Mouse (Mus musculus): ENCODE measurements around the gene Psmd2.
"Not testable (repeated sequence)": the region's sequence is repeated elsewhere in the genome, so short reads cannot be mapped to it uniquely, and the experiment has no call there.

The Psmd2 gene

GRCm38 (mm10) chr16:20653315-20653714 is 1.9 kb downstream of the Psmd2 start:
- in situ Hi-C loops (cut with MboI, MseI): no loop called here

GRCm38 (mm10) chr16:20657661-20658060 is 6.2 kb downstream of the Psmd2 start:
- in situ Hi-C loops (cut with MboI, MseI): no loop called here

GRCm38 (mm10) chr16:20668013-20668412 is 16.6 kb downstream of the Psmd2 start, which contains the start of gene Eif4g1:
Gene Eif4g1 (plus strand): TSS chr16:20668313.
- in situ Hi-C loops (cut with MboI, MseI): not testable (repeated sequence)

GRCm38 (mm10) chr16:20670291-20670690 is 18.8 kb downstream of the Psmd2 start:
- in situ Hi-C loops (cut with MboI, MseI): loop anchor here (10.0 kb wide), 1 partner anchor 125 kb away; the partner anchor contains the start of gene Abcf3

- in situ Hi-C loops (cut with MboI, MseI): loop anchor here (10.0 kb wide), 1 partner anchor 127 kb away; the partner anchor contains the start of gene Abcf3
These were observed 20.4 kb downstream of the Psmd2 start for GRCm38 (mm10) chr16:20671886-20672285.

- in situ Hi-C loops (cut with MboI, MseI): loop anchor here (10.0 kb wide), 1 partner anchor 128 kb away; the partner anchor contains the start of gene Abcf3
These were observed 21.0 kb downstream of the Psmd2 start for GRCm38 (mm10) chr16:20672500-20672902.

GRCm38 (mm10) chr16:20672965-20673705 is 21.7 kb downstream of the Psmd2 start:
- in situ Hi-C loops (cut with MboI, MseI): loop anchor here (10.0 kb wide), 1 partner anchor 128 kb away; the partner anchor contains the start of gene Abcf3

GRCm38 (mm10) chr16:20673706-20674303 is 22.4 kb downstream of the Psmd2 start:
- in situ Hi-C loops (cut with MboI, MseI): loop anchor here (10.0 kb wide), 1 partner anchor 129 kb away; the partner anchor contains the start of gene Abcf3

- in situ Hi-C loops (cut with MboI, MseI): loop anchor here (10.0 to 25.0 kb wide), 2 partner anchors 130 to 1587 kb away; partner anchors contain the start of genes Abcf3 and Tra2b
These were observed 23.8 kb downstream of the Psmd2 start for GRCm38 (mm10) chr16:20675213-20675612.

- in situ Hi-C loops (cut with MboI, MseI): loop anchor here (10.0 to 25.0 kb wide), 2 partner anchors 132 to 1586 kb away; partner anchors contain the start of genes Abcf3 and Tra2b
These were observed 25.2 kb downstream of the Psmd2 start for GRCm38 (mm10) chr16:20676702-20677101.

GRCm38 (mm10) chr16:20677380-20677779 is 25.9 kb downstream of the Psmd2 start:
- in situ Hi-C loops (cut with MboI, MseI): loop anchor here (10.0 to 25.0 kb wide), 2 partner anchors 133 to 1585 kb away; partner anchors contain the start of genes Abcf3 and Tra2b

GRCm38 (mm10) chr16:20677974-20678675 is 26.7 kb downstream of the Psmd2 start:
- in situ Hi-C loops (cut with MboI, MseI): loop anchor here (10.0 to 25.0 kb wide), 2 partner anchors 133 to 1584 kb away; partner anchors contain the start of genes Abcf3 and Tra2b

- in situ Hi-C loops (cut with MboI, MseI): loop anchor here (25.0 kb wide), 1 partner anchor 1572 kb away; the partner anchor contains the start of gene Tra2b
These were observed 39.3 kb downstream of the Psmd2 start for GRCm38 (mm10) chr16:20690774-20691173.

GRCm38 (mm10) chr16:20691617-20692016 is 40.2 kb downstream of the Psmd2 start:
- in situ Hi-C loops (cut with MboI, MseI): loop anchor here (25.0 kb wide), 1 partner anchor 1571 kb away; the partner anchor contains the start of gene Tra2b

- in situ Hi-C loops (cut with MboI, MseI): loop anchor here (25.0 kb wide), 1 partner anchor 1570 kb away; the partner anchor contains the start of gene Tra2b
These were observed 41.0 kb downstream of the Psmd2 start for GRCm38 (mm10) chr16:20692241-20692965.

- in situ Hi-C loops (cut with MboI, MseI): loop anchor here (25.0 kb wide), 1 partner anchor 1569 kb away; the partner anchor contains the start of gene Tra2b
These were observed 41.8 kb downstream of the Psmd2 start, which contains the start of gene Fam131a for GRCm38 (mm10) chr16:20693111-20693701. Gene Fam131a (plus strand): TSS chr16:20693241.

- in situ Hi-C loops (cut with MboI, MseI): loop anchor here (25.0 kb wide), 1 partner anchor 1568 kb away; the partner anchor contains the start of gene Tra2b
These were observed 43.3 kb downstream of the Psmd2 start for GRCm38 (mm10) chr16:20694781-20695180.

GRCm38 (mm10) chr16:20695622-20696323 is 44.3 kb downstream of the Psmd2 start:
- in situ Hi-C loops (cut with MboI, MseI): loop anchor here (25.0 kb wide), 1 partner anchor 1567 kb away; the partner anchor contains the start of gene Tra2b

GRCm38 (mm10) chr16:20699266-20699665 is 47.8 kb downstream of the Psmd2 start:
- in situ Hi-C loops (cut with MboI, MseI): loop anchor here (25.0 kb wide), 1 partner anchor 1563 kb away; the partner anchor contains the start of gene Tra2b

All from regulatory T cell (primary cell).